Mouse (Mus musculus) CH12.LX (cell line): ENCODE results near the gene Slc4a1.

Experiments used
- CTCF ChIP-seq, 2 experiments: IDR thresholded peaks in 1 of 2; conservative IDR thresholded peaks in 1 of 2; 2 replicates each; pipeline ENCODE4 v1.5.1; 2011 to 2012; ENCODE audit warnings: low read depth in 2 of 2, low read length in 2 of 2, improper control_type of control experiment in 1 of 2, inconsistent platforms in 1 of 2, mild to moderate bottlenecking in 1 of 2, moderate library complexity in 1 of 2
- POLR2A ChIP-seq: IDR thresholded peaks from 2 replicates; pipeline ENCODE4 v1.6.1; 2011; ENCODE audit warnings: low read depth, mild to moderate bottlenecking, improper control_type of control experiment, low read length

- TF ChIP-seq POLR2A: no peak
- TF ChIP-seq CTCF (conservative IDR thresholded peaks at IDR 0.05 in 1 of 2, IDR thresholded peaks at IDR 0.05 in 1 of 2; ENCODE audit: low read depth in 2 of 2, low read length in 2 of 2): no peak
Measured at GRCm38 (mm10) chr11:102371926-102372685, 6.1 kb upstream of the Slc4a1 start.
